Mouse (Mus musculus) splenic B cell, adult 2 months (primary cell): ENCODE results near the gene Cldn11.

Experiments
- DNase-seq: peaks from one replicate; pipeline ENCODE4 v3.0.0-alpha.2; 2011; ENCODE audit warnings: low read depth, low spot score
- H3K27me3 ChIP-seq: 2 replicates; pipeline ENCODE4 v1.6.1; 2012; ENCODE audit warnings: mild to moderate bottlenecking, low read length, moderate library complexity, mixed read lengths; ENCODE audit not compliant: control insufficient read depth, poor library complexity, insufficient read depth, severe bottlenecking
- H3K36me3 ChIP-seq: 2 replicates; pipeline ENCODE4 v1.6.1; 2012; ENCODE audit warnings: mild to moderate bottlenecking, low read length, moderate library complexity, mixed read lengths; ENCODE audit not compliant: control insufficient read depth, poor library complexity, insufficient read depth, severe bottlenecking

The Cldn11 gene

GRCm38 (mm10) chr3:31199162-31199877, 49.6 kb downstream of the Cldn11 start:
- Histone ChIP-seq H3K36me3 (no peaks in the 10 kb centered on the region), H3K27me3 (no peaks in the 10 kb centered on the region)
- DNase-seq = no peak

GRCm38 (mm10) chr3:31203947-31204346, 54.2 kb downstream of the Cldn11 start:
- Histone ChIP-seq H3K27me3 (no peaks in the 10 kb centered on the region), H3K36me3 (no peaks in the 10 kb centered on the region)
- DNase-seq = no peak

- no peak for DNase-seq
- Histone ChIP-seq H3K36me3 (no peaks in the 10 kb centered on the region), H3K27me3 (no peaks in the 10 kb centered on the region)
Observed at GRCm38 (mm10) chr3:31205167-31205566, 55.4 kb downstream of the Cldn11 start.

- no peaks in the 10 kb centered on the region for H3K27me3 ChIP-seq
- no peaks in the 10 kb centered on the region for H3K36me3 ChIP-seq
- no peak for DNase-seq
Observed at GRCm38 (mm10) chr3:31208046-31208445, 58.3 kb downstream of the Cldn11 start.

GRCm38 (mm10) chr3:31208458-31208994, 58.8 kb downstream of the Cldn11 start:
- Histone ChIP-seq H3K27me3 (no peaks in the 10 kb centered on the region), H3K36me3 (no peaks in the 10 kb centered on the region)
- no peak for DNase-seq

GRCm38 (mm10) chr3:31209001-31209400, 59.3 kb downstream of the Cldn11 start:
- Histone ChIP-seq H3K36me3 (no peaks in the 10 kb centered on the region), H3K27me3 (no peaks in the 10 kb centered on the region)
- no peak for DNase-seq

GRCm38 (mm10) chr3:31212205-31213038, 62.7 kb downstream of the Cldn11 start:
- no peak for DNase-seq
- no peaks in the 10 kb centered on the region for H3K36me3 ChIP-seq
- no peaks in the 10 kb centered on the region for H3K27me3 ChIP-seq

GRCm38 (mm10) chr3:31213802-31214201, 64.1 kb downstream of the Cldn11 start:
- Histone ChIP-seq H3K36me3 (no peaks in the 10 kb centered on the region), H3K27me3 (no peaks in the 10 kb centered on the region)
- DNase-seq = no peak
